In the genomic region with DNA sequence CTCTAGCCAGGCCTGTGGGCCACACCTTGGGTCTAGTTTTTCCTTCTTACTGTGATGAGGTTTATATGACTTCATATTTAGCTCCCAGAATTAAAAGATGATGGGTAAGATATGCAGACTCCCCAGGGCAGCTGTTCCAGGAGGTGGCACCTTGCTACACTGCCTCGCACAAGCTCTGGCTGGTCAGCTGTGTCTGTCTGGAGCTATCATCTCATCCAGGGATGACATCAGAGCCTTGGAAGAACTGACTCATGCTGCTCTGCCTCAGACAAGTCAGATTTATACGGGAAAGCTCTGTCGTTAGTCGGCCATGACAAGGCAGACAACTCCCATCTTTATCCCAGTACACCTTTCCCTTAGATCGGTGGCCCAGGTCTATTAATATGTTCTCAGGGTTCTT, we compare ENCODE assay signal across 9 mouse cellular contexts.
"Had no signal": no experiment of that assay in that cellular context is flagged by ENCODE, and none has a peak within 500 bp of the region (broad histone marks: within the 10 kb centered on the region; RNA-seq: fewer than 3 reads in every experiment).

No protein-coding gene starts in this region.

- DNase-seq: kidney, postnatal 36 days; layer of hippocampus, adult 9-11 months; left cerebral cortex, postnatal 4 days; lung, adult 18-20 months; lung, postnatal 36 days; right cerebral cortex, postnatal 4 days; spleen, adult 18-20 months; thymus, adult 2 months; thymus, postnatal 25 days had no signal
